Mouse (Mus musculus) adipose tissue, adult 10 weeks (tissue): Measurements from ENCODE around the gene Pros1. TPM values are rescaled to one million over a fixed set of nuclear protein-coding genes. Genes with fewer than 3 reads are reported as not detected.

Source experiments
- polyA plus RNA-seq: library from polyadenylated mRNA; stranded (reverse); fragments of 350-450 nt; fragmentation: Illumina TruSeq; extraction: RNeasy Lipid Tissue Mini Kit (QIAGEN cat#74804); gene quantifications from one replicate; pipeline ENCODE4 v1.2.3, GENCODE M21; 2014; ENCODE audit warnings: low read depth, low replicate concordance

Gene Pros1
- 34.9 TPM for polyA plus RNA-seq

GRCm38 (mm10) chr16:62854191-62855068, at the start of gene Pros1:
Pros1 (plus strand) TSS chr16:62854307.

GRCm38 (mm10) chr16:62814491-62814890, 39.6 kb upstream of the Pros1 start, which contains the start of gene Stx19:
Stx19 (plus strand) TSS chr16:62814676.

GRCm38 (mm10) chr16:62846498-62847312, 7.4 kb upstream of the Pros1 start, which contains the start of gene Arl13b:
Arl13b (minus strand) TSS chr16:62847040.

Other genes with a start within 250 kb of the Pros1 start
- gene Nsun3, start 67.5 kb upstream of the Pros1 start, polyA plus RNA-seq: 11.6 TPM
- gene Stx19, start 39.6 kb upstream of the Pros1 start, polyA plus RNA-seq: 1.6 TPM
- 14.9 TPM for gene Arl13b, start 7.3 kb upstream of the Pros1 start, polyA plus RNA-seq